Mouse (Mus musculus) heart, adult 2 months (tissue): ENCODE measurements at regions not wholly inside any gene's neighbourhood (a gene's known extent, or its start where the extent isn't known, plus 50 kb on each side); places are given as distances from the start of the nearest gene placed in this dataset.

ENCODE experiments used
- CTCF ChIP-seq: fragments of 200-600 bp; IDR thresholded peaks from 2 replicates; pipeline ENCODE4 v1.8.1; 2022; ENCODE audit warnings: antibody characterized with exemption, mild to moderate bottlenecking, moderate library complexity
- EP300 ChIP-seq: fragments of 200-500 bp; IDR thresholded peaks from 2 replicates; pipeline ENCODE4 v1.6.1; 2011; ENCODE audit warnings: low read depth, low read length, control low read depth; ENCODE audit not compliant: insufficient read depth
- POLR2A ChIP-seq: fragments of 200-500 bp; IDR thresholded peaks from 2 replicates; pipeline ENCODE4 v1.6.1; 2011; ENCODE audit warnings: mild to moderate bottlenecking, low read depth, low read length, control low read depth; ENCODE audit not compliant: insufficient read depth

DNA sequence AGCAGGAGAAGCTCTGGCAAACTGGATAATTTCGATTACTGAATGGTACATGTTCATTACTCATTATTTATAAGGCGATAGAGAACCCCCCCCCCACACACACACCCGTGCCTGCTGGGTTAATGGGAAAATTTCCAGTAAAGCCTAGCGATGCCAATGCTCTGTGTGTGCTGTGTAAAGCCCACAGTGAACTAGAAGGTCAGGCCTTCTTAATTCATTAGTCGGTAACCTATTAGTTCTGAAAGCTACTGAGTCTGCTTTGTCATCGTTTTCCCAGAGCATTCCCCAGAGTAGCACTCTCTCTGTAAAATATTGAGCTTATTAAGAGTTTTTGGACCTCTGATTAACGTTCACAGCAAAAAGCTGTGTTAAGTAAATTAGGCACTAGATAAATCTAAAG is 65.7 kb upstream of the Zfp366 start:
- TF ChIP-seq EP300 (no peak), CTCF (no peak), POLR2A (no peak)
